Mouse (Mus musculus) neural tube, embryonic 13.5 days (tissue): Measurements from ENCODE around the gene Ptgds. TPM values are rescaled to one million over a fixed set of nuclear protein-coding genes. Genes with fewer than 3 reads are reported as not detected.
A peak's percentile ranks its signal among the peaks of the same experiment; 100 is the strongest.

Experiments used
- ATAC-seq: fragments of 200-750 bp; cut with Nextera tagmentation; 2 replicates; pipeline ENCODE4 v1.8.0; 2017; ENCODE audit warnings: low read depth, mild to moderate bottlenecking, moderate TSS enrichment, moderate library complexity
- H3K27ac ChIP-seq: fragments of 300-500 bp; sonication (generic); replicated peaks from 2 replicates; pipeline ENCODE4 v1.5.1; 2015; ENCODE audit warnings: moderate library complexity, mild to moderate bottlenecking, inconsistent platforms
- H3K27me3 ChIP-seq: fragments of 300-500 bp; sonication (generic); 2 replicates; pipeline ENCODE4 v1.6.1; 2015; ENCODE audit warnings: mild to moderate bottlenecking, inconsistent platforms
- H3K36me3 ChIP-seq: fragments of 300-500 bp; sonication (generic); 2 replicates; pipeline ENCODE4 v1.6.1; 2015; ENCODE audit warnings: mild to moderate bottlenecking, inconsistent platforms
- H3K4me1 ChIP-seq: fragments of 300-500 bp; sonication (generic); replicated peaks from 2 replicates; pipeline ENCODE4 v1.6.1; 2015; ENCODE audit warnings: inconsistent platforms
- H3K4me2 ChIP-seq: fragments of 300-500 bp; sonication (generic); 2 replicates; pipeline ENCODE4 v1.6.1; 2015; ENCODE audit warnings: inconsistent platforms, mild to moderate bottlenecking, moderate library complexity
- H3K4me3 ChIP-seq: fragments of 300-500 bp; sonication (generic); 2 replicates; pipeline ENCODE4 v1.5.1; 2015; ENCODE audit warnings: mild to moderate bottlenecking, inconsistent platforms
- H3K9ac ChIP-seq: fragments of 300-500 bp; sonication (generic); 2 replicates; pipeline ENCODE4 v1.6.1; 2015; ENCODE audit warnings: moderate library complexity, mild to moderate bottlenecking, inconsistent platforms
- H3K9me3 ChIP-seq: fragments of 300-500 bp; sonication (generic); 2 replicates; pipeline ENCODE4 v1.6.1; 2016; ENCODE audit warnings: inconsistent platforms
- WGBS: fragments of 180-500 bp; shearing (Covaris S2); methylation state at CpG from one replicate; pipeline ENCODE4 v1.1.7; 2015; 5-methylcytosine and 5-hydroxymethylcytosine counted together
- polyA plus RNA-seq: library from polyadenylated mRNA; unstranded; fragments of >200 nt; fragmentation: Nextera tagmentation; extraction: Ambion mirVana; gene quantifications from 2 replicates; pipeline ENCODE4 v1.2.1, GENCODE M21; 2015

Ptgds gene
- 19.7 and 19.9 TPM in 2 replicates for polyA plus RNA-seq

- no peaks in the 10 kb centered on the region for H3K27me3 ChIP-seq
- no peak; the same call in 1 of the 2 replicates for ATAC-seq
- H3K4me2 ChIP-seq = no peak within 1 kb of the TSS
- peaks cover 16% of the 10 kb centered on the region for H3K4me1 ChIP-seq
- no peak within 1 kb of the TSS for H3K9ac ChIP-seq
- H3K36me3 ChIP-seq = no peaks in the 10 kb centered on the region
- whole genome bisulfite sequencing = 67% methylated on average over 6 of the region's 6 CpGs
- H3K4me3 ChIP-seq = no peak within 1 kb of the TSS
- H3K27ac ChIP-seq = peak within 1 kb of the TSS; percentile 74
- no peaks in the 10 kb centered on the region for H3K9me3 ChIP-seq
Measured at GRCm38 (mm10) chr2:25469969-25470368, at the start of gene Ptgds. Ptgds (minus strand) TSS chr2:25470046.

- H3K4me3 ChIP-seq = no peak overlapping the region
- no peak overlapping the region for H3K9ac ChIP-seq
- H3K9me3 ChIP-seq = no peaks in the 10 kb centered on the region
- peaks cover 14% of the 10 kb centered on the region for H3K36me3 ChIP-seq
- H3K4me2 ChIP-seq = no peak overlapping the region
- H3K27me3 ChIP-seq = no peaks in the 10 kb centered on the region
- H3K4me1 ChIP-seq = no peaks in the 10 kb centered on the region
- ATAC-seq = no peak
- no peak overlapping the region for H3K27ac ChIP-seq
- 70% methylated on average over 3 of the region's 3 CpGs for WGBS
Measured at GRCm38 (mm10) chr2:25509912-25510311, 40.1 kb upstream of the Ptgds start.

GRCm38 (mm10) chr2:25506964-25507363 lies 37.1 kb upstream of the Ptgds start:
- no peaks in the 10 kb centered on the region for H3K9me3 ChIP-seq
- no peak for ATAC-seq
- H3K36me3 ChIP-seq = peaks cover 37% of the 10 kb centered on the region
- no peak overlapping the region for H3K9ac ChIP-seq
- H3K4me1 ChIP-seq = peaks cover 5% of the 10 kb centered on the region
- no peak overlapping the region for H3K4me3 ChIP-seq
- 35% methylated on average over 5 of the region's 5 CpGs for WGBS
- no peak overlapping the region for H3K27ac ChIP-seq
- no peak overlapping the region for H3K4me2 ChIP-seq
- H3K27me3 ChIP-seq = no peaks in the 10 kb centered on the region

GRCm38 (mm10) chr2:25505860-25506259 lies 36.0 kb upstream of the Ptgds start:
- Histone ChIP-seq H3K9ac (no peak overlapping the region), H3K9me3 (no peaks in the 10 kb centered on the region), H3K27me3 (no peaks in the 10 kb centered on the region), H3K4me2 (no peak overlapping the region), H3K4me1 (peaks cover 13% of the 10 kb centered on the region), H3K36me3 (peaks cover 37% of the 10 kb centered on the region), H3K27ac (no peak overlapping the region), H3K4me3 (no peak overlapping the region)
- no peak for ATAC-seq
- 95% methylated on average over 4 of the region's 4 CpGs for whole genome bisulfite sequencing

GRCm38 (mm10) chr2:25505000-25505399 lies 35.2 kb upstream of the Ptgds start:
- Histone ChIP-seq H3K9ac (no peak overlapping the region), H3K36me3 (peaks cover 37% of the 10 kb centered on the region), H3K4me3 (no peak overlapping the region), H3K4me1 (peaks cover 17% of the 10 kb centered on the region), H3K27me3 (no peaks in the 10 kb centered on the region), H3K4me2 (no peak overlapping the region), H3K9me3 (no peaks in the 10 kb centered on the region), H3K27ac (no peak overlapping the region)
- ATAC-seq = no peak
- 100% methylated on average over 1 of the region's 1 CpGs for WGBS

- no peak overlapping the region for H3K9ac ChIP-seq
- ATAC-seq = no peak
- H3K4me2 ChIP-seq = no peak overlapping the region
- H3K9me3 ChIP-seq = no peaks in the 10 kb centered on the region
- WGBS = 94% methylated on average over 19 of the region's 19 CpGs
- peaks cover 37% of the 10 kb centered on the region for H3K36me3 ChIP-seq
- no peak overlapping the region for H3K4me3 ChIP-seq
- no peak overlapping the region for H3K27ac ChIP-seq
- peaks cover 18% of the 10 kb centered on the region for H3K4me1 ChIP-seq
- H3K27me3 ChIP-seq = no peaks in the 10 kb centered on the region
Measured at GRCm38 (mm10) chr2:25504538-25504937, 34.7 kb upstream of the Ptgds start.

- Histone ChIP-seq H3K9me3 (no peaks in the 10 kb centered on the region), H3K4me3 (no peak overlapping the region), H3K27me3 (no peaks in the 10 kb centered on the region), H3K27ac (no peak overlapping the region), H3K9ac (no peak overlapping the region), H3K4me2 (no peak overlapping the region), H3K36me3 (peaks cover 37% of the 10 kb centered on the region), H3K4me1 (peaks cover 18% of the 10 kb centered on the region)
- ATAC-seq = no peak
- WGBS = 85% methylated on average over 3 of the region's 3 CpGs
Measured at GRCm38 (mm10) chr2:25502726-25503125, 32.9 kb upstream of the Ptgds start.

GRCm38 (mm10) chr2:25501593-25502486 lies 32.0 kb upstream of the Ptgds start, which contains the start of gene C8g:
C8g (minus strand) TSS chr2:25501719.
- peak within 1 kb of the TSS; percentile 100 for H3K4me2 ChIP-seq
- H3K4me1 ChIP-seq = peaks cover 18% of the 10 kb centered on the region
- peak within 1 kb of the TSS; percentile 99 for H3K9ac ChIP-seq
- WGBS = 77% methylated on average over 20 of the region's 20 CpGs
- peak; percentile 4; the same call in 1 of the 2 replicates for ATAC-seq
- peak within 1 kb of the TSS; percentile 93 for H3K4me3 ChIP-seq
- peak within 1 kb of the TSS; percentile 84 for H3K27ac ChIP-seq
- H3K27me3 ChIP-seq = no peaks in the 10 kb centered on the region
- no peaks in the 10 kb centered on the region for H3K9me3 ChIP-seq
- peaks cover 37% of the 10 kb centered on the region for H3K36me3 ChIP-seq

- Histone ChIP-seq H3K4me2 (peak within 1 kb of the TSS; percentile 100), H3K36me3 (peaks cover 32% of the 10 kb centered on the region), H3K9ac (peak within 1 kb of the TSS; percentile 99), H3K9me3 (no peaks in the 10 kb centered on the region), H3K4me3 (peak within 1 kb of the TSS; percentile 93), H3K27me3 (no peaks in the 10 kb centered on the region), H3K4me1 (peaks cover 18% of the 10 kb centered on the region), H3K27ac (peak within 1 kb of the TSS; percentile 84)
- 2% methylated on average over 37 of the region's 44 CpGs for WGBS
- ATAC-seq = peak; percentile 87
Measured at GRCm38 (mm10) chr2:25500576-25501405, 30.9 kb upstream of the Ptgds start, which contains the start of gene Fbxw5. Fbxw5 (plus strand) TSS chr2:25500750.

GRCm38 (mm10) chr2:25500071-25500575 lies 30.3 kb upstream of the Ptgds start:
- H3K36me3 ChIP-seq = peaks cover 26% of the 10 kb centered on the region
- peaks cover 18% of the 10 kb centered on the region for H3K4me1 ChIP-seq
- peak overlapping the region; percentile 93 for H3K4me3 ChIP-seq
- H3K27ac ChIP-seq = no peak overlapping the region
- peak; percentile 19 for ATAC-seq
- no peaks in the 10 kb centered on the region for H3K27me3 ChIP-seq
- H3K9ac ChIP-seq = peak overlapping the region; percentile 58
- peak overlapping the region; percentile 100 for H3K4me2 ChIP-seq
- no peaks in the 10 kb centered on the region for H3K9me3 ChIP-seq
- 71% methylated on average over 6 of the region's 6 CpGs for WGBS

- 73% methylated on average over 15 of the region's 15 CpGs for WGBS
- Histone ChIP-seq H3K4me1 (peaks cover 18% of the 10 kb centered on the region), H3K9me3 (no peaks in the 10 kb centered on the region), H3K27ac (no peak overlapping the region), H3K36me3 (peaks cover 13% of the 10 kb centered on the region), H3K27me3 (no peaks in the 10 kb centered on the region), H3K9ac (no peak overlapping the region), H3K4me3 (no peak overlapping the region), H3K4me2 (no peak overlapping the region)
- ATAC-seq = no peak
Measured at GRCm38 (mm10) chr2:25498622-25499478, 29.0 kb upstream of the Ptgds start.
